Mouse (Mus musculus) ovary, postnatal 36 days (tissue): Measurements from ENCODE around the gene Car8.
"Not testable (repeated sequence)": the region's sequence is repeated elsewhere in the genome, so short reads cannot be mapped to it uniquely, and the experiment has no call there.

Experiments used
- DNase-seq: peaks from one replicate; pipeline ENCODE4 v3.0.0; 2022; ENCODE audit warnings: low spot score, mixed read lengths

Gene Car8

DNA sequence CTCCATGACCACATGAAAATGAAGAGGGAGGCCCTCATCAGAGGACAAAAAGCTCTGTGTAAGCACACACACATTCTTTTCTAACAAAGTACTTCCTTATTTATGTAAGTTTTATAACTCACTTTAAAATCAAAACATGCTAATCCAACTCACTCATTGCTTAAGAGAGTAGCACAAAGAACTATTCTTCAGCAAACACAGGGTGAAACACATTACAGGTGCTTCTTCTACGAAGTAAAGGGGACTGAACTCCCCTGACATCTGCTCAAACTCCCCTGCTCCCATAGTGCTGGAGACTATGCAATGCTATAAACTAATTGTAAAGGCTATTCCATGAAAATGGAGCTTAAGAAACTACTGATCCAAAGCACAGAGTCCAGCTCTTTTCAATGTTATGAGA, 35.5 kb downstream of the Car8 start:
- no peak for DNase-seq

DNA sequence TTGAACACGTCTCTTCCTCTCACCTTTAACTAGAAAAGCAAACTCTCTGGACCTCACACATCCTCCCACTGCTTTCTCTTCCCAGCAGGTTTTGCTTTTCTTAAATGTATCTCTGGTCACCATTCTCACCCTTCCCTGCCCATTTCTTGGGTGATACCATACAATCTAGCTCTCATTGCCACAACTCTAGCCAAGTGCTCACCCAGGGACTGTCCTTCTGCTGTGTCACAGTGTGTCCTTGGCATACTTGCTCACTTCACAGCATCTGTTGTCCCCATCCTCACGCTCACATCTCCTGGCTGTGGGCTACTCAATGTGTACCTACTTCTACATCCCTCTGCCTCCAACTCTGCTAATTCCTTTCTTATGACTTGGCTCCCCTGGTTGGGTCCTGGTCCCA, 37.2 kb downstream of the Car8 start:
- no peak for DNase-seq

DNA sequence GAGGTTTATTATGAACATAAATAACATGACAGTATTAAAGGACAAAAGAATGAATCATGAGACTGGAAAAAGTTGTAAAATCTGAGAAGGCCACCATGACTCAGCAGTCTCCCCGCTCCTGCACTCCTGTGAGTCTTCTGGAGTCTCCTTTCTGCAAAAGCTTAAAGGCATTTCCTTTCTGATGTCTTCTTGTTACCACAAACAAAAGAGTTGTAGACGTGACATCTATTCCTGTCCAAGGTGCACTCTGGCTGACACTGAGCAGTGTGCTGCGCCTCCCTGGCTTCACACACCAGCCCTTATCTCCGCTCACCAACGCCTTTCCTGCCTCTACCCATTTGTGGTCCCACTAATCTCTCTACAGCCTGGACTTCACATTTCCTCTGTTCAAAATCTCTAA, 38.8 kb downstream of the Car8 start:
- DNase-seq: no peak

DNA sequence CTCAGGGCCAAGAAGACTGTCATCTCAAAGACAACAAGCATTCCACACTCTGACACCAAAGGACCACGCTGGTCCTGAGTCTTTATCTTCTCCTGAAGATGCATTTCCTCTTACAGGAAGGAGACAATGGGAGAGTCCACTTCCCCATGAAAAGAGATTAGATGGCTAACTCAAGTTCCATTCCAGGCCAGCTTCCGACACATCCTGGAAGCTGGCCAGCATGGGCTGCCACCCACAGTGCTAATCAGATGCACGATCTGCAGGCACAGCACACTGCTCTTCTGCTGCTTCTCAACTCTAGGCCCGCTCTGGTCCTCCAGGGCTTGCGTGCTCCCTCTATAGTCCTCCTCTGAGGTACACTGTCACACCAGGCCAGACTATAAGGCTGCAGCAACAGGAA, 40.8 kb downstream of the Car8 start:
- DNase-seq: no peak

DNA sequence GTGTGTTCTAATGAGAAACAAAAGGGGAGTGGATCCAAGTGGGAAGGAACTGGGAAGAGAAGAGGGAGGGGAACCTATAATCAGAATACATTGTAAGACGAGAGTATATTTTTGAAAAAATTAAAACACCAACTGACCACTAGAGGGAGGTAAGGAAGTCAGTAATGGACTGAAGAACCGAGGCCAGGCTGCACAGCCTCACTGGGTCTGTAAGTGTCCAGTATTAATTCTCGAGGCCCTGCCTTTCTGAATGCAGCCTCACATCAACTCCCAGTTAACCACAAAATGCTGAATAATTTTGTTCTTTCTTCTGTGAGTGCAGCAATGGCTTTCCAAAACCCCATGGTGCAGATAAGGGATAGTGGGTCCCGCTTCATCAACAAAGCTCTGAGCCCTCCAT, 48.4 kb downstream of the Car8 start:
- DNase-seq: no peak

DNA sequence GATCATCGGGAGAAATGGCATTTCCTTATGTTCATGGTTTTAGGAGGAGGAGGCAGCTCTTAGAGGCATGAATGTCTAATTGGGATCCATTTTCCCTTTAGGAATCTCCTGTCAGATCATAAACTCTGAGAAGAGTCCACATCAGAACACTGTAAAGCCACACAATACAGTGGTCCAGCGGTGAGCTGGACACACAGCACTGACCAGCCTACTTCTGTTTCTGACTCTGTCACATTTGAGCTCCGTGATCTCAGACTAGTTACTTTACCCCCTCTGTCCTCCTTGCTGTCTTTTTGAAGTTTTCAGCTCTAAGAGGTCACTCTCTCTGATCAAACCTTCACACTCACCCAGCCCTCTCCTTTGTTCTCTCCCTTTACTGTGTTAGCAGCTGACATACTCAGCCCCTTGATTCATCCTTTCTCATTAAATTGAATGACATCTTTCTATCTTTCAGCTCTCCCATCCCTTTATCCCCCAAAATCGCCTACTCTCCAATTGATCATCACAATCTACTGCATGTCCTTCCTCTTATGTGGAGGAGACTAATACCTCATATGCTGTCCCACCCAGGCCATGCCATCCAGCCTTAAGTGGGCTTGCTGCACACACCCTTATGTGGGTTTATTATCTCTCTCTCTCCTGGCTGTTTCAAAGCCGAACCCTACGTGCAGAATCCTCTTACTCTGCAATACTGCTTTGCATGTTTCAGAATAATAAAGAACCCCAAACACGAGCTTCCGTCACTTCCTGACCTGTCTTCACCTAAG, 51.7 kb downstream of the Car8 start:
- DNase-seq: no peak

DNA sequence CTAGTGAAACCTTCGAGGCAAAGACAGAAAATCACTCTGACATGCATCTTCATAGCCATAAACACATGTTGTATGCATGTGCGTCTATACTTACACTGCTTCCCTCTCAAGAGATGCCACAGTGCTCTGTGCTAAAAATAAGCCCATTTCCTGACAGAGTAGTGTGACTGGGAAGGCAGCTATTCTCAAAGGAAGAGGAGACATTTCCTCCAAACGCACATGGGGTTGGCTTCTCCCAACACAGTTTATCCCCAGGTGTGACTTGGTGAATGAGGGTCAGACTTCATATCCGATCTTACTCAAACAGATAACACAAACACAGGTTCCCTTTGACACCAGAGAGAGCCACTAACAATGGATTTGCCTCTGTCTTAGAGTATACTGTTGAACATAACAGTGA, 58.3 kb downstream of the Car8 start:
- DNase-seq: no peak

DNA sequence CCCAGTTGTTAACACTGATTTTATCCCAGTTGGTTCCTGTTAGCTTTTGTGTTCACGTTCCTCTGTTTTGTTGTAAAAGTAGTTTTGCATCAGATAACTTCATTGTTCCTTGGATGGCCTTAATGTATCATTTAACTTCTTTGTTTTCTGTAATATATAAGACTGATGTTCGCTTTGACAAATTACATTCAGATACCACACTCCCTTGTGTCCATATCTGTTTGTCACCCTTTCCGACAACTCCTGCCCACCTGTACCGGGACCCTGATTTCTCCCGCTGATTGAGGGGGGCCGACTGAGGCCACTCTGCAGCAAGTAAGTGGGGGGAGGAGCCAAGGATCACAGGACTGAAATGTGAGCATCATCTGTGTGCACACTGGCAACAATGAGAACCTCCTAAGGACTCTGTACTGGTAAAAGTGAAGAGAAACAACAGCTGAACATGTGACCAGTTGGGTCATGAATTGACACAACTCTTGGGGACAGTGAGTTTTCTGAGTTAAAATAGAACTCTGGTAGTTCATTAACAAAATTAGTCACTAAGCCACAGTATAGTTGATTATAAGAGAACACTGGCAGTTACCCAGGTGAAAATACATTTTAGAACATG, 84.1 kb downstream of the Car8 start:
- no peak for DNase-seq

DNA sequence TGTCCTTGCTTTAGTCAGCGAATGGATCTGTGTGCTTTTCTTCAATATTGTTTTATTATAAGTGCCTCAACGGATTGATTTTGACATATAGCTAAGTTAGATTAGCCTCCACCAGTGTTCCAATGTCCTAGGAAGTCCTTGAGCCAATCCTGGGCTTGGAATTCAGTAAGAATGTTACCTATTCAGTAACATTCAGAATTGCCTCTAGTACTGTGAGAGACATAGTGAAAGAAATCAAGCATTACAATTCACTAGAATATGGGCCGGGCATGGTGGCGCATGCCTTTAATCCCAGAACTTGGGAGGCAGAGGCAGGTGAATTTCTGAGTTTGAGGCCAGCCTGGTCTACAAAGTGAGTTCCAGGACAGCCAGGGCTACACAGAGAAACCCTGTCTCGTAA, 84.9 kb downstream of the Car8 start:
- not testable (repeated sequence) for DNase-seq

DNA sequence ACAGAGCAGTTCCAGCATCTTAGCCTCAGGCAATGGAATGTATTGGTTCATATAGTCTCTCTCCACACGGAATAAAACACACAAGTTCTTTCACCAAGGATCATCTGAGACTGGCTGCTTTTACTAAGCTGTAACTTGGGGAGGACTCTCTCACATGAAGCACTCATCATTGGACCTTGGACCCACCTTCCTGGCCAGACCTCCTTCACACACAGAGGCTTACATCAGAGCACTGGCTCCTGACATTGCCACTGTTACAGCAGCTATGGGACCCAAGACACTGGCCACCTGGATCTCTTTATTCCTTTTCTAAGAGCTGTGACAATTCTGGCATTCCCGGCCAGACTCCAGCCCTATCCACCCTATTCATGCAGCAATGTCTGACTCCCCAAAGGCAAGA, 101.4 kb downstream of the Car8 start:
- DNase-seq: no peak

DNA sequence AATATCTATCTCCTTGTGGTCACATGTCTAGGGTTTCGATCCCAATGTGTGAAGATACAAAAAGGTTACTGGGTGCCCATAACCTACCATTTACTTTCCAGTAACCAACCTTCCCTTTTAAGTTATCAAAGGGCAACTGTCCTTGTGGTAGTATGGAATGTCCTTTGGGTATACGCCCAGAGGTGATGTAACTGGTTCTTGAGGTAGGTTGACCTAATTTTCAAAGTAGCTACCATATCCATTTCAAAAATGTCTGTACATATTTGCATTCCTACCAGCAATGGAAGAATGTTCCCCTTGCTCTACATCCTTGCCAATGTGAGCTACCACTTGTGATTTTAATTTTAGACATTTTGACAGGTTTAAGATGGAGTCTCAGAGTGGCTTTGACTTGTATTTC, 106.8 kb downstream of the Car8 start:
- DNase-seq: no peak

DNA sequence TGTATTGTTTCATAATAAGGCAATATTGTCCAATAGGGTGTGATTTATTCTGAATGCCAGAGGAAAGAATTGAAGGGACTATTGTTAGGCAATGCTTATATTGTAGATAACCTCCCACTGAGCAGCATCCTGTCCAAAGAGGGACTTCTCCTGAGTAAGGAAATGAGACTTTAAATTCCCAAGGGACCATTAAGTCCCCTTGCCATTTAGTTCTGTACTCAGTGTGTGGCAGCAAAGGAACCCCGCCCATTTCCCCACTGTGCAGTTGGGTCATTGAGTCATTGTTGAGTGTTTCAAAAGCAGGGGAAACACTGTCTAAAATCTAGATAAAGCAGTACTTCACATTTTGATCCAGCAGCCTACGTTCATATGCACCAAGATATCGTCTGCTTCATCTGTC, 125.3 kb downstream of the Car8 start:
- no peak for DNase-seq

DNA sequence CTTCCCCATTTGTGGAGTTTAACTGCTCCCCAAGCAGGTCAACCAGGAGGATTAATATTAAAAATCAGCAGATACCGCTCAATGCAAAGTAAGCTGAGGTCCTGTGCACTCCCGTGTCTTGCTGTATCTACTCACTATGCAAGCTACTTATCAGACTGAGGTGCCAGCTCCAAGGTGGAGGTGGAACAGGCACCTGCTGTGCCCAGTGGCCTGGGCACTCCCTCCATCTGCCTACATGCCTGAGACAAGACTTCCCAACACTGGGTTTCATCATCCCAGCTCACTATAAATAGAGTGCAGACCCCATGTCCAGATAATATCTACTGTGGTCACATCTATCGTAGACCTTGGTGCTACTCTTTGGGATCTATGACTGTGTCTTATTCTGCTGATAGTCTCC, 127.0 kb downstream of the Car8 start:
- DNase-seq: no peak

DNA sequence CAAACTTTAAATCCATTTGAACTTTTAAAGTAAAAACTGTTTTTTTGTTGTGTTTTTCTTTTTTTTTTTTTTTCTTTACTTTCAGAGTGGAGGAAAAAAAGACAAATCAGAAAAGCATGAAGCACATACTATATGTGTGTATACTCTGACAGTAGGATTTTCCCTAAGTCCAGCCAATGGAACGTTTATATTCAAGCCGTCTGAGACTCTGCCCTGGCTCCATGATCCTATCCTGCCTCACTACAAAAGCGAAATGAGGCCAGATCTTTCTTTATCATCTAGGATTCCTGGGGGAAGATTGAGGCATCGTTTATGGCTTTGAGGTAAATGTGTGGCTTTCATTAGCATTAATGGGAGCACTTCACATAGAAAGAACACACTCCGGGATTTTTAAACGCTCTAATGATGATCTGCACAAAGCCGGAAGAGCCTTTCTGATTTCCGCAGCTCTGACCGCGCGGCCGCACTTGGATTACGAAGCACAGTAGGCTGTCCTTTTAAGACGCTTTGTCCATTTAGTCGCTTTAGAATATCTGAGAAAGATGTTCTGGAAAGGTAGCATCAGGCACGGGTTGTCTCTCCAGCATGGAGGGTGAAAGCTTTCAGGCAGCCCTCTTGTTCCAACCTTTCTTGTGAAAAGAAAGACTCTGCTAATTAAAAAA, 128.8 kb downstream of the Car8 start:
- no peak for DNase-seq

DNA sequence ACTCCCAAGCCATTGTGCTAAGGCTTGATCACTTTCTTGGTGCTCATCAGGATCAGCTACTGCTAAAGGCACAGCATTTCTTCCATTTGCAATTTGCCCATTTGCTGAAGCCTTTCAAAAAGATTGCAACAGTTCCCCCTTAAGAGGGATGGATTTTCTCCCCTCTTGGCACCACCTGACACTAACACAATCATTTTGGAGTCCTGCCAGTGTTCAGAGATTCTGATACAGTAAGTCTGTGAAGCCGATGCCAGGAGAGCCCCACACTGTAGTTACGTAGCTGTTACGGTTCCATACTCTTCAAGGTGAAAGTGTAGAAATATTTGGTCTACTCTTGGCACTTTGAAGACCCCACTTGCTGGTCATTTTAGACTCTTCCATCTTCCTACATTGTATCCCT, 137.4 kb downstream of the Car8 start:
- DNase-seq: no peak

DNA sequence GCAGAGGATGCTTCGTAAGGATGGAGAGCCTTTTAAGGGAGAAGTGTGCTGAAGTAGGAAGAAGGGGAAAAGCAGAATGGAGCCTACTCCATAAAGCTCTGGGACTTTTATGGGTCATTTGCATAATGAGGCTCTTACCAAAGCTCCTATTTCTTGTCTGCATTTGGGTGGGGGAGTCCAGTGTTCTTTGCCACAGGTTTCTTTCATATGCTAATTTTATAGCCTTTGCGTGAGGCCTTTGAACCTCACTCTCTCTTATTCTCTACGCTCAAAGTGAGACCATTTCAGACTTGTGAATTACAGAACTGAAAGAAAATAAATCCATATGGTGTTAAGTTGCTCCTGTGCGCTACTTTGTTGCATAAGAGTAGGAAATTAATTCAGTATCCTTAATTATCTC, 140.8 kb downstream of the Car8 start:
- no peak for DNase-seq

DNA sequence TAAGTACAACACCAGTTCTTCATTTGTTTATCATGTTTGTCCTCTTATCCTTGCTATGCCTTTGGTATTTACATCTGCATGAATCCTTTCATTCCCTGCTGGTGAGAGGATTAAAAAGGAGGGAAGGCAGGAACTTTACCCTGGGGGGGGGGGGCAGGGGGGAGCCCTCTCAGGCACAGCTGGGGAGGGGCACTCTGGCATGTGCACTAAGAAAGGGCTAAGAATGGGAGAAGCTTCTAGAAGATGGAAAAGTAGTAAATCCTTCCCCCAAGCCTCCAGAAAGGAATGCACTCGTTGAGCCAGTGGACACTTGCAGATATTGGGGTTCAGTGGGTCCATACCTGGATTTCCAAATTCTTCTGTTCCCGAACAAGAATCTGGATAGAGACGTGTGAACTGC, 141.2 kb downstream of the Car8 start:
- DNase-seq: no peak

DNA sequence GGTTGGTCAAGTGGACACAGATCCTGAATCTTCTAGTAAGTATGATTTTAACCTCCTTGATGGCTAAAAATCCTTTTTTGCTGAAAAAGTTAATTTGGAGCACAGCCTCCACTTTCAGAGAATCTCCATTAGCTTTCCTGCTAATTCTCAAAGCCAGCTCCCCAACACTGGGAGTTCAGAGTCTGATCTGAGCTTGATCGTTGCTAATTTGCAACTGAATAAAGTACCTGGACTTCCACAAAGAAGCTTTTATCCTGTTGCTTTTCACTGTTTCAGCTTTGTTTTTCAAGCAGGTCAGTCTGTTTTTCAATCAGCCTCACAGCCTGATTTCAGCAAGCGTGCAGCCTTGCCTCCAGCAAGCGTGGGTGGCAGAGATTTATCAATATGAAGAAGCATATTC, 145.3 kb downstream of the Car8 start:
- DNase-seq: not testable (repeated sequence)
